Mouse (Mus musculus) stomach, embryonic 15.5 days (tissue): Measurements from ENCODE around the gene Aanat. TPM values are rescaled to one million over a fixed set of nuclear protein-coding genes. Genes with fewer than 3 reads are reported as not detected.

Experiments used
- ATAC-seq: fragments of 200-750 bp; cut with Nextera tagmentation; 2 replicates; pipeline ENCODE4 v1.8.0; 2017; ENCODE audit warnings: low read depth, moderate number of reproducible peaks, moderate TSS enrichment; ENCODE audit not compliant: insufficient read depth, low FRiP score
- H3K27ac ChIP-seq: fragments of 300-500 bp; sonication (generic); 2 replicates; pipeline ENCODE4 v1.5.1; 2015; ENCODE audit warnings: mild to moderate bottlenecking, inconsistent platforms
- H3K27me3 ChIP-seq: fragments of 300-500 bp; sonication (generic); replicated peaks from 2 replicates; pipeline ENCODE4 v1.6.1; 2015; ENCODE audit warnings: inconsistent platforms
- H3K36me3 ChIP-seq: fragments of 300-500 bp; sonication (generic); 2 replicates; pipeline ENCODE4 v1.6.1; 2015; ENCODE audit warnings: inconsistent platforms
- H3K4me1 ChIP-seq: fragments of 300-500 bp; sonication (generic); 2 replicates; pipeline ENCODE4 v1.6.1; 2015; ENCODE audit warnings: inconsistent platforms
- H3K4me2 ChIP-seq: fragments of 300-500 bp; sonication (generic); 2 replicates; pipeline ENCODE4 v1.6.1; 2015; ENCODE audit warnings: mild to moderate bottlenecking, inconsistent platforms
- H3K4me3 ChIP-seq: fragments of 300-500 bp; sonication (generic); replicated peaks from 2 replicates; pipeline ENCODE4 v1.5.1; 2015; ENCODE audit warnings: inconsistent platforms
- H3K9ac ChIP-seq: fragments of 300-500 bp; sonication (generic); 2 replicates; pipeline ENCODE4 v1.6.1; 2015; ENCODE audit warnings: inconsistent platforms
- H3K9me3 ChIP-seq: fragments of 300-500 bp; sonication (generic); 2 replicates; pipeline ENCODE4 v1.6.1; 2016; ENCODE audit warnings: inconsistent platforms
- WGBS: fragments of 180-500 bp; shearing (Covaris S2); methylation state at CpG from one replicate; pipeline ENCODE4 v1.1.7; 2015; 5-methylcytosine and 5-hydroxymethylcytosine counted together
- polyA plus RNA-seq: library from polyadenylated mRNA; unstranded; fragments of >200 nt; fragmentation: Nextera tagmentation; extraction: Ambion mirVana; gene quantifications from 2 replicates; pipeline ENCODE4 v1.2.1, GENCODE M21; 2015

Gene Aanat
- 0.09 TPM in 1 of 2 replicates, not detected in the other for polyA plus RNA-seq

- Histone ChIP-seq H3K27me3 (peaks cover 7% of the 10 kb centered on the region; the same call in 1 of the 2 replicates), H3K9ac (no peak within 1 kb of the TSS), H3K4me3 (no peak within 1 kb of the TSS), H3K9me3 (no peaks in the 10 kb centered on the region), H3K4me1 (peaks cover 5% of the 10 kb centered on the region; the same call in 1 of the 2 replicates), H3K27ac (no peak within 1 kb of the TSS), H3K4me2 (peak within 1 kb of the TSS; percentile 27; the same call in 1 of the 2 replicates), H3K36me3 (no peaks in the 10 kb centered on the region)
- WGBS, result 64% methylated on average over 5 of the region's 5 CpGs
- ATAC-seq, result no peak
Observed at GRCm38 (mm10) chr11:116586310-116586709, at the start of gene Aanat. Aanat (plus strand) TSS chr11:116586432.

GRCm38 (mm10) chr11:116536685-116537084 is 49.5 kb upstream of the Aanat start:
- 87% methylated on average over 7 of the region's 7 CpGs for WGBS
- Histone ChIP-seq H3K27ac (no peak overlapping the region), H3K4me3 (no peak overlapping the region), H3K9me3 (no peaks in the 10 kb centered on the region), H3K4me2 (no peak overlapping the region), H3K9ac (no peak overlapping the region), H3K4me1 (peaks cover 16% of the 10 kb centered on the region), H3K27me3 (peaks cover 10% of the 10 kb centered on the region; the same call in 1 of the 2 replicates), H3K36me3 (peaks cover 27% of the 10 kb centered on the region)
- ATAC-seq, result no peak

- H3K9ac ChIP-seq, result no peak overlapping the region
- no peaks in the 10 kb centered on the region for H3K9me3 ChIP-seq
- peaks cover 32% of the 10 kb centered on the region for H3K36me3 ChIP-seq
- H3K4me3 ChIP-seq, result no peak overlapping the region
- no peak for ATAC-seq
- no peak overlapping the region for H3K27ac ChIP-seq
- H3K4me1 ChIP-seq, result peaks cover 9% of the 10 kb centered on the region
- 0 out of 2 replicates have a peak, but pooled peaks cover 6% of the 10 kb centered on the region for H3K27me3 ChIP-seq
- 72% methylated on average over 5 of the region's 5 CpGs for WGBS
- H3K4me2 ChIP-seq, result no peak overlapping the region
Observed at GRCm38 (mm10) chr11:116537388-116537787, 48.8 kb upstream of the Aanat start.

GRCm38 (mm10) chr11:116538142-116538735 is 48.0 kb upstream of the Aanat start:
- WGBS, result 83% methylated on average over 12 of the region's 12 CpGs
- Histone ChIP-seq H3K4me3 (no peak overlapping the region), H3K9me3 (no peaks in the 10 kb centered on the region), H3K4me2 (no peak overlapping the region), H3K27ac (no peak overlapping the region), H3K36me3 (peaks cover 41% of the 10 kb centered on the region), H3K27me3 (0 out of 2 replicates have a peak, but pooled peaks cover 6% of the 10 kb centered on the region), H3K9ac (no peak overlapping the region), H3K4me1 (peaks cover 7% of the 10 kb centered on the region; the same call in 1 of the 2 replicates)
- ATAC-seq, result no peak

GRCm38 (mm10) chr11:116541183-116541582 is 45.0 kb upstream of the Aanat start:
- Histone ChIP-seq H3K27me3 (no peaks in the 10 kb centered on the region), H3K27ac (no peak overlapping the region), H3K4me2 (no peak overlapping the region), H3K9ac (no peak overlapping the region), H3K9me3 (no peaks in the 10 kb centered on the region), H3K4me1 (no peaks in the 10 kb centered on the region), H3K36me3 (peaks cover 68% of the 10 kb centered on the region), H3K4me3 (no peak overlapping the region)
- no peak for ATAC-seq
- 87% methylated on average over 11 of the region's 11 CpGs for WGBS

- no peaks in the 10 kb centered on the region for H3K27me3 ChIP-seq
- 82% methylated on average over 4 of the region's 4 CpGs for WGBS
- no peak overlapping the region for H3K4me3 ChIP-seq
- H3K9ac ChIP-seq, result no peak overlapping the region
- no peak overlapping the region for H3K4me2 ChIP-seq
- ATAC-seq, result no peak
- H3K9me3 ChIP-seq, result no peaks in the 10 kb centered on the region
- H3K27ac ChIP-seq, result no peak overlapping the region
- H3K36me3 ChIP-seq, result peaks cover 72% of the 10 kb centered on the region
- H3K4me1 ChIP-seq, result no peaks in the 10 kb centered on the region
Observed at GRCm38 (mm10) chr11:116543110-116543509, 43.1 kb upstream of the Aanat start.

- no peaks in the 10 kb centered on the region for H3K9me3 ChIP-seq
- peaks cover 12% of the 10 kb centered on the region for H3K4me1 ChIP-seq
- ATAC-seq, result no peak
- no peak overlapping the region for H3K4me3 ChIP-seq
- 77% methylated on average over 17 of the region's 17 CpGs for WGBS
- no peak overlapping the region for H3K27ac ChIP-seq
- H3K36me3 ChIP-seq, result peaks cover 41% of the 10 kb centered on the region
- H3K4me2 ChIP-seq, result no peak overlapping the region
- H3K9ac ChIP-seq, result no peak overlapping the region
- no peaks in the 10 kb centered on the region for H3K27me3 ChIP-seq
Observed at GRCm38 (mm10) chr11:116547296-116548060, 38.8 kb upstream of the Aanat start.

GRCm38 (mm10) chr11:116548780-116549179 is 37.5 kb upstream of the Aanat start:
- Histone ChIP-seq H3K9me3 (no peaks in the 10 kb centered on the region), H3K4me3 (no peak overlapping the region), H3K27ac (no peak overlapping the region), H3K27me3 (no peaks in the 10 kb centered on the region), H3K4me2 (no peak overlapping the region), H3K4me1 (peaks cover 12% of the 10 kb centered on the region), H3K9ac (no peak overlapping the region), H3K36me3 (peaks cover 28% of the 10 kb centered on the region)
- 94% methylated on average over 9 of the region's 9 CpGs for WGBS
- ATAC-seq, result no peak

- H3K27ac ChIP-seq, result 0 out of 2 replicates have a peak overlapping the region, but pooled peaks have one; percentile 12
- no peak overlapping the region for H3K9ac ChIP-seq
- peak; percentile 77; the same call in 1 of the 2 replicates for ATAC-seq
- no peak overlapping the region for H3K4me2 ChIP-seq
- no peak overlapping the region for H3K4me3 ChIP-seq
- 82% methylated on average over 11 of the region's 11 CpGs for WGBS
- H3K4me1 ChIP-seq, result peaks cover 12% of the 10 kb centered on the region
- H3K36me3 ChIP-seq, result peaks cover 21% of the 10 kb centered on the region
- H3K27me3 ChIP-seq, result no peaks in the 10 kb centered on the region
- no peaks in the 10 kb centered on the region for H3K9me3 ChIP-seq
Observed at GRCm38 (mm10) chr11:116549273-116550038, 36.8 kb upstream of the Aanat start.

- ATAC-seq, result no peak
- Histone ChIP-seq H3K27ac (no peak overlapping the region), H3K27me3 (no peaks in the 10 kb centered on the region), H3K4me2 (no peak overlapping the region), H3K9ac (no peak overlapping the region), H3K4me1 (peaks cover 12% of the 10 kb centered on the region), H3K36me3 (0 out of 2 replicates have a peak, but pooled peaks cover 9% of the 10 kb centered on the region), H3K4me3 (no peak overlapping the region), H3K9me3 (no peaks in the 10 kb centered on the region)
- WGBS, result 38% methylated on average over 7 of the region's 7 CpGs
Observed at GRCm38 (mm10) chr11:116550748-116551147, 35.5 kb upstream of the Aanat start.

GRCm38 (mm10) chr11:116552194-116552593 is 34.0 kb upstream of the Aanat start:
- no peak overlapping the region for H3K9ac ChIP-seq
- no peak for ATAC-seq
- no peak overlapping the region for H3K27ac ChIP-seq
- WGBS, result 70% methylated on average over 1 of the region's 1 CpGs
- H3K36me3 ChIP-seq, result 0 out of 2 replicates have a peak, but pooled peaks cover 2% of the 10 kb centered on the region
- peaks cover 20% of the 10 kb centered on the region for H3K4me1 ChIP-seq
- no peaks in the 10 kb centered on the region for H3K9me3 ChIP-seq
- H3K4me3 ChIP-seq, result no peak overlapping the region
- H3K27me3 ChIP-seq, result no peaks in the 10 kb centered on the region
- no peak overlapping the region for H3K4me2 ChIP-seq
